Mouse (Mus musculus) embryonic fibroblast, embryonic 13.5 days (primary cell): ENCODE measurements around the gene Sft2d2.

Experiments used
- CTCF ChIP-seq: IDR thresholded peaks from 2 replicates; pipeline ENCODE4 v1.5.1; 2011; ENCODE audit warnings: mild to moderate bottlenecking, control low read depth, low read length, moderate library complexity, borderline replicate concordance; ENCODE audit not compliant: insufficient read depth
- POLR2A ChIP-seq: IDR thresholded peaks from 2 replicates; pipeline ENCODE4 v1.6.1; 2011; ENCODE audit warnings: low read depth, mild to moderate bottlenecking, control low read depth, low read length, moderate library complexity

DNA sequence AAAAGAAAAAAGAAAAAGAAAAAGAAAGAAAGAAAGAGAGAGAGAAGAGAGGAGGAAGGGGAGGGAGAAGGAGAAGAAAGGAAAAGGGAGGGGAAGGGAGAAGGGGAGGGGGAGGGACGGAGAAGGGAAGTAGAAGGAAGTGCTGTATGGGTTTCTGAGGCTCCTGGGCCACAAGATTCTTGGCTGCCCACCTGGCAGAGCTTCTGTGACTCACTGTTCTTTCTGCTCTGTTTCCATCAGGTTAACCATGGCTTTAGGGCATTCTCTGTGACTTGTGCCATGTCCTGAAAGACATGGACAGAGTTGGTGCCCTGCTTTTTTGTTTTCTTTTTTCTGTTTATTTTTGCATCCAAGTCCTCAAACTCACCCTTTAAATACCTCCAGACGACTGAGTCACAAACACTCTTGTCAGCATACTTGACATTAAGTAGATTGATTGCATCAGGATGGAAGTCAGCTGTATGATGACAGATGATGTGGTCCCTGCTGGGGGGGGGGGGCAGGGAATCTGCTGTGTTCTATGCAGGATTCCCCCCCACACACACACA lies 9.3 kb upstream of the Sft2d2 start:
- TF ChIP-seq POLR2A: no peak
- no peak for TF ChIP-seq CTCF
